Mouse (Mus musculus): Measurements from ENCODE around the gene Cmpk1. TPM values are rescaled to one million over a fixed set of nuclear protein-coding genes. Genes with fewer than 3 reads are reported as not detected.

Gene Cmpk1
- polyA plus RNA-seq, 2 experiments = 17.9 to 61.0 TPM

GRCm38 (mm10) chr4:114932747-114933146 is 54.3 kb downstream of the Cmpk1 start:
- Histone ChIP-seq H3K9me3 (ENCODE audit: control insufficient read depth, low read length) (no peaks in the 10 kb centered on the region), H3K36me3 (replicated peaks; ENCODE audit: control insufficient read depth, insufficient read depth, low read depth) (no peaks in the 10 kb centered on the region), H3K27me3 (ENCODE audit: control insufficient read depth, insufficient read depth, low read length) (peaks cover 6% of the 10 kb centered on the region), H3K4me1 (replicated peaks; ENCODE audit: control insufficient read depth in 2 of 2, insufficient read depth in 2 of 2, low read length in 1 of 2) (no peaks in the 10 kb centered on the region), H3K4me2 (ENCODE audit: low read depth) (no peak overlapping the region), H3K9ac (replicated peaks) (no peak overlapping the region), H3K4me3 (ENCODE audit: insufficient read depth in 1 of 2, low read depth in 2 of 2, low read length in 2 of 2) (no peak overlapping the region), H3K27ac (no peak overlapping the region)
- no peak for DNase-seq (ENCODE audit: low read depth in 3 of 3, low spot score in 3 of 3)
- 61% methylated on average over 4 of the region's 4 CpGs for WGBS (ENCODE audit: insufficient replicate concordance)
- no peak for ATAC-seq (ENCODE audit: insufficient read depth)
- TF ChIP-seq CTCF (IDR thresholded peaks at IDR 0.05; ENCODE audit: low read depth) = no peak
- TF ChIP-seq EP300 (IDR thresholded peaks at IDR 0.05; ENCODE audit: low read depth) = no peak

DNA sequence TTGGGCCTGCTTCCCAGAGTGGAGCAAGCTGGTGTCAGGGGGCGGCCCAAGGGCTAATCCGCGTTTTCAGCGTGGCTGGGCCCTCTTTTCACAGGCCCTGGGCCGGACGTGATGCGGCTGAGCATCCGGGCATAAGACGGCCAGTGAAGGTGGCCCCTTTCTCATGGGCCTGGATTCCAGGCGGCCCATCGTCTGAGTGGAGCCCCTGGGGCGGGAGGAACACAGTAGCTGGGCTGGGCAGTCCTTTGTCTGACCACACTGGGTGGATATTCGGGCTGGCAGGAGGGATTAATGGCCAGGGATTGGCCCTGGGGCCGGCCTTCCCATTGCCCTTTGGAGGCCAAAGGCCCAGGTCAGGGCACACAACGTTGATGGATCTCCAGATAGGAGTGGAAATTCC is 57.9 kb downstream of the Cmpk1 start:
- TF ChIP-seq CTCF (IDR thresholded peaks at IDR 0.05; ENCODE audit: low read depth) (no peak), EP300 (IDR thresholded peaks at IDR 0.05; ENCODE audit: low read depth) (no peak)
- ATAC-seq (ENCODE audit: insufficient read depth) = no peak
- no peaks in the 10 kb centered on the region for H3K36me3 ChIP-seq (replicated peaks; ENCODE audit: control insufficient read depth, insufficient read depth, low read depth)
- no peak overlapping the region for H3K27ac ChIP-seq
- 37% methylated on average over 15 of the region's 15 CpGs for WGBS (ENCODE audit: insufficient replicate concordance)
- H3K4me2 ChIP-seq (ENCODE audit: low read depth) = no peak overlapping the region
- H3K4me1 ChIP-seq (replicated peaks; ENCODE audit: control insufficient read depth in 2 of 2, insufficient read depth in 2 of 2, low read length in 1 of 2) = no peaks in the 10 kb centered on the region
- no peaks in the 10 kb centered on the region for H3K9me3 ChIP-seq (ENCODE audit: control insufficient read depth, low read length)
- DNase-seq (ENCODE audit: low read depth in 3 of 3, low spot score in 3 of 3) = no peak
- H3K9ac ChIP-seq (replicated peaks) = no peak overlapping the region
- H3K4me3 ChIP-seq (ENCODE audit: insufficient read depth in 1 of 2, low read depth in 2 of 2, low read length in 2 of 2) = no peak overlapping the region
- peaks cover 42% of the 10 kb centered on the region for H3K27me3 ChIP-seq (ENCODE audit: control insufficient read depth, insufficient read depth, low read length)

- H3K27ac ChIP-seq = no peak within 1 kb of the TSS
- DNase-seq (ENCODE audit: low read depth in 3 of 3, low spot score in 3 of 3) = no peak
- TF ChIP-seq EP300 (IDR thresholded peaks at IDR 0.05; ENCODE audit: low read depth) = no peak
- no peak for TF ChIP-seq CTCF (IDR thresholded peaks at IDR 0.05; ENCODE audit: low read depth)
- no peak within 1 kb of the TSS for H3K9ac ChIP-seq (replicated peaks)
- peak within 1 kb of the TSS; percentile 3; the same call in 1 of the 2 replicates for H3K4me2 ChIP-seq (ENCODE audit: low read depth)
- H3K36me3 ChIP-seq (replicated peaks; ENCODE audit: control insufficient read depth, insufficient read depth, low read depth) = no peaks in the 10 kb centered on the region
- no peaks in the 10 kb centered on the region for H3K9me3 ChIP-seq (ENCODE audit: control insufficient read depth, low read length)
- peaks cover 65% of the 10 kb centered on the region for H3K27me3 ChIP-seq (ENCODE audit: control insufficient read depth, insufficient read depth, low read length)
- WGBS (ENCODE audit: insufficient replicate concordance) = 4% methylated on average over 25 of the region's 25 CpGs
- H3K4me1 ChIP-seq (replicated peaks; ENCODE audit: control insufficient read depth in 2 of 2, insufficient read depth in 2 of 2, low read length in 1 of 2) = no peaks in the 10 kb centered on the region
- no peak within 1 kb of the TSS for H3K4me3 ChIP-seq (ENCODE audit: insufficient read depth in 1 of 2, low read depth in 2 of 2, low read length in 2 of 2)
- ATAC-seq (ENCODE audit: insufficient read depth) = no peak
These were observed 61.1 kb downstream of the Cmpk1 start, which contains the start of gene Foxe3 for GRCm38 (mm10) chr4:114925917-114926312. Gene Foxe3, minus strand, starts transcription at chr4:114926013.

- H3K4me1 ChIP-seq (replicated peaks; ENCODE audit: control insufficient read depth in 2 of 2, insufficient read depth in 2 of 2, low read length in 1 of 2) = no peaks in the 10 kb centered on the region
- DNase-seq (ENCODE audit: low read depth in 3 of 3, low spot score in 3 of 3) (no peak), ATAC-seq (ENCODE audit: insufficient read depth) (no peak)
- peak overlapping the region; percentile 3; the same call in 1 of the 2 replicates for H3K4me2 ChIP-seq (ENCODE audit: low read depth)
- TF ChIP-seq CTCF (IDR thresholded peaks at IDR 0.05; ENCODE audit: low read depth) (no peak), EP300 (IDR thresholded peaks at IDR 0.05; ENCODE audit: low read depth) (no peak)
- no peak overlapping the region for H3K27ac ChIP-seq
- H3K9me3 ChIP-seq (ENCODE audit: control insufficient read depth, low read length) = no peaks in the 10 kb centered on the region
- no peak overlapping the region for H3K9ac ChIP-seq (replicated peaks)
- no peak overlapping the region for H3K4me3 ChIP-seq (ENCODE audit: insufficient read depth in 1 of 2, low read depth in 2 of 2, low read length in 2 of 2)
- peaks cover 67% of the 10 kb centered on the region for H3K27me3 ChIP-seq (ENCODE audit: control insufficient read depth, insufficient read depth, low read length)
- 1% methylated on average over 116 of the region's 125 CpGs for WGBS (ENCODE audit: insufficient replicate concordance)
- no peaks in the 10 kb centered on the region for H3K36me3 ChIP-seq (replicated peaks; ENCODE audit: control insufficient read depth, insufficient read depth, low read depth)
These were observed 61.8 kb downstream of the Cmpk1 start for GRCm38 (mm10) chr4:114924971-114925916.

DNA sequence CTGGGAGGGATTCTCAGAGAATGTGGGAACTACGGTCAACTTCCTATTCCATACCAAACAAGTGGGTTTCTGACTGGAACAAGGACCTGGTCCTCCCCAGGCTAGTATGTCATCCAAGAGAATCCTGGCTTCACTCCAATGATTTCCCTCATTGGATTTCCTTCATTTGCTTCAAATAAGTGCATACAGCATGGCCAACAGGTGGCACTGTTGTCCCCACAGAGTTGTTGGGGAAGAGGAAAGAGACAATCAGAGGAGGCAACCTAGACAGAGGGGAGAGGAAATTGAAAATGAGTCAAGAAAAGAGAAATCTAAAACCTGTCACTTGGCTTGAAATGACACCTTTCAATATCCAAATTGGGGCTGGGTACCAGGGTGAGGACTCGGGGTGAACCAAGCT is 70.0 kb downstream of the Cmpk1 start:
- Histone ChIP-seq H3K27ac (no peak overlapping the region), H3K27me3 (ENCODE audit: control insufficient read depth, insufficient read depth, low read length) (peaks cover 55% of the 10 kb centered on the region), H3K36me3 (replicated peaks; ENCODE audit: control insufficient read depth, insufficient read depth, low read depth) (no peaks in the 10 kb centered on the region), H3K4me1 (replicated peaks; ENCODE audit: control insufficient read depth in 2 of 2, insufficient read depth in 2 of 2, low read length in 1 of 2) (no peaks in the 10 kb centered on the region), H3K4me3 (ENCODE audit: insufficient read depth in 1 of 2, low read depth in 2 of 2, low read length in 2 of 2) (no peak overlapping the region), H3K9ac (replicated peaks) (no peak overlapping the region), H3K4me2 (ENCODE audit: low read depth) (no peak overlapping the region), H3K9me3 (ENCODE audit: control insufficient read depth, low read length) (no peaks in the 10 kb centered on the region)
- ATAC-seq (ENCODE audit: insufficient read depth) (no peak), DNase-seq (ENCODE audit: low read depth in 3 of 3, low spot score in 3 of 3) (peak in 2 of 3 experiments; percentile 16 to 20)
- 40% methylated on average over 2 of the region's 2 CpGs for WGBS (ENCODE audit: insufficient replicate concordance)
- TF ChIP-seq EP300 (IDR thresholded peaks at IDR 0.05; ENCODE audit: low read depth) (no peak), CTCF (IDR thresholded peaks at IDR 0.05; ENCODE audit: low read depth) (peak; percentile 68)

Measured in liver, embryonic 14.5 days (tissue).